Mouse (Mus musculus) bone marrow macrophage, adult 2 months (primary cell): ENCODE measurements at regions not wholly inside any gene's neighbourhood (a gene's known extent, or its start where the extent isn't known, plus 50 kb on each side); places are given as distances from the start of the nearest gene placed in this dataset.

Experiments
- CTCF ChIP-seq: IDR thresholded peaks from 2 replicates; pipeline ENCODE4 v1.5.1; 2012; ENCODE audit warnings: low read depth, mild to moderate bottlenecking, low read length, moderate library complexity
- POLR2A ChIP-seq: IDR thresholded peaks from 2 replicates; pipeline ENCODE4 v1.6.1; 2012; ENCODE audit warnings: mild to moderate bottlenecking, low read depth, low read length, borderline replicate concordance

DNA sequence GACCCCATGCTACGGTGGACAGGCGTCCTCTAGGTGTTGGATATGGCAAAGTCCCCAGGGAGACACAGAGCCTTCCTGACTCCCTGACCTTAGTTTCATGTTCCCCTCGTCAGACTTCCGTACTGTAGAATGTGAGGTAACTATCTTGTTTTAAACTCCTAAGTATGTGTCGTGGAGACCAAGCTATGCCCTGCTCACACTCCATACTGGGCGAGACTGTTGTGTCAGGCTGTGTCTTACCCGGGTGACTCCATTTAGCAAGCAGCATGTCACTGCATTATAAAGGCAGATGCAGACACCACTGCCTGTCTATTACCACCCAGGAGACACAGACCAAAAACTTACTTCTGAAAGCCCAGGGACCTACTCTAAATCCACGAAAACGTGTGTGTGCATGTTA lies 260.4 kb upstream of the Gm5148 start:
- TF ChIP-seq CTCF (no peak), POLR2A (no peak)
